ENCODE assay signal across 12 mouse cellular contexts in genomic region chr2:26459478-26459877, GRCm38 (mm10). TPM values are rescaled to one million over a fixed set of nuclear protein-coding genes. Genes with fewer than 3 reads are reported as not detected.
DNase-seq lines count a peak whose midpoint lies in the region; ATAC-seq lines count a peak whose summit lies in the region.
"Had no signal": no experiment of that assay in that cellular context is flagged by ENCODE, and none has a peak within 500 bp of the region (broad histone marks: within the 10 kb centered on the region; RNA-seq: fewer than 3 reads in every experiment).

No protein-coding gene starts in this region.

- H3K4me2 ChIP-seq in kidney, embryonic 15.5 days: no peak overlapping the region
- H3K4me2 ChIP-seq in embryonic facial prominence, embryonic 11.5 days (ENCODE audit: low read depth, low read length): no peak overlapping the region
- H3K4me2 ChIP-seq in midbrain, embryonic 16.5 days (ENCODE audit: low read length): no peak overlapping the region
- H3K4me2 ChIP-seq: liver, embryonic 13.5 days had no signal

- no peak overlapping the region for H3K9ac ChIP-seq in kidney, embryonic 15.5 days
- H3K9ac ChIP-seq in embryonic facial prominence, embryonic 11.5 days (replicated peaks; ENCODE audit: low read length): no peak overlapping the region
- H3K9ac ChIP-seq in midbrain, embryonic 16.5 days (ENCODE audit: low read depth, low read length): no peak overlapping the region
- H3K9ac ChIP-seq: liver, embryonic 13.5 days had no signal

- DNase-seq in kidney, adult 8-10 months: no peak
- peak; percentile 19 for DNase-seq in embryonic facial prominence, embryonic 11.5 days (ENCODE audit: low spot score)
- DNase-seq in kidney, postnatal 25 days: peak; percentile 27 to 61
- no peak for DNase-seq in left cerebral cortex, postnatal 36 days (ENCODE audit: low spot score in 2 of 2)
- DNase-seq in natural killer cell, adult 2 months (ENCODE audit: low spot score in 2 of 2): no peak
- DNase-seq in frontal cortex, postnatal 14 days (ENCODE audit: low spot score in 2 of 2): no peak
- DNase-seq: cerebellum, adult 8-10 months; heart, adult 2 months; liver, embryonic 13.5 days had no signal

- H3K4me3 ChIP-seq in kidney, embryonic 15.5 days (replicated peaks): no peak overlapping the region
- no peak overlapping the region for H3K4me3 ChIP-seq in embryonic facial prominence, embryonic 11.5 days (ENCODE audit: low read depth, low read length)
- H3K4me3 ChIP-seq in midbrain, embryonic 16.5 days (ENCODE audit: low read depth, low read length): no peak overlapping the region
- H3K4me3 ChIP-seq: heart, adult 2 months; liver, embryonic 13.5 days had no signal

- no peaks in the 10 kb centered on the region for H3K9me3 ChIP-seq in kidney, embryonic 15.5 days (replicated peaks)
- H3K9me3 ChIP-seq in embryonic facial prominence, embryonic 11.5 days (replicated peaks; ENCODE audit: control insufficient read depth, low read length): no peaks in the 10 kb centered on the region
- no peaks in the 10 kb centered on the region for H3K9me3 ChIP-seq in midbrain, embryonic 16.5 days (replicated peaks; ENCODE audit: control insufficient read depth, low read length, poor library complexity, severe bottlenecking)
- H3K9me3 ChIP-seq: liver, embryonic 13.5 days had no signal

- intact Hi-C loops in left cerebral cortex, postnatal 36 days (cut with DNase I): no loop called here

- peaks cover 28% of the 10 kb centered on the region for H3K4me1 ChIP-seq in kidney, embryonic 15.5 days
- H3K4me1 ChIP-seq in embryonic facial prominence, embryonic 11.5 days (ENCODE audit: control insufficient read depth, insufficient read depth, low read length): peaks cover 5% of the 10 kb centered on the region; the same call in 1 of the 2 replicates
- no peaks in the 10 kb centered on the region for H3K4me1 ChIP-seq in midbrain, embryonic 16.5 days (ENCODE audit: control insufficient read depth, insufficient read depth, low read length)

- peak overlapping the region; percentile 72 for H3K27ac ChIP-seq in kidney, embryonic 15.5 days
- peak overlapping the region; percentile 35; the same call in 1 of the 2 replicates for H3K27ac ChIP-seq in embryonic facial prominence, embryonic 11.5 days (replicated peaks; ENCODE audit: low read depth, low read length)
- 0 out of 2 replicates have a peak overlapping the region, but pooled peaks have one; percentile 17 for H3K27ac ChIP-seq in midbrain, embryonic 16.5 days (ENCODE audit: low read length)
- H3K27ac ChIP-seq: heart, adult 2 months; liver, embryonic 13.5 days had no signal

- peak; percentile 50; the same call in 1 of the 2 replicates for ATAC-seq in kidney, embryonic 15.5 days (replicated peaks; ENCODE audit: low FRiP score)
- ATAC-seq in embryonic facial prominence, embryonic 11.5 days (replicated peaks; ENCODE audit: insufficient number of reproducible peaks, low FRiP score, low TSS enrichment, low read depth): peak; percentile 45; the same call in 1 of the 2 replicates
- ATAC-seq in midbrain, embryonic 16.5 days: no peak
- ATAC-seq: Patski had no signal

- H3K36me3 ChIP-seq in kidney, embryonic 15.5 days: peaks cover 69% of the 10 kb centered on the region
- peaks cover 8% of the 10 kb centered on the region for H3K36me3 ChIP-seq in embryonic facial prominence, embryonic 11.5 days (replicated peaks; ENCODE audit: control insufficient read depth, insufficient read depth, low read depth, low read length)
- H3K36me3 ChIP-seq in midbrain, embryonic 16.5 days (ENCODE audit: control insufficient read depth, insufficient read depth, low read length): no peaks in the 10 kb centered on the region; the same call in 1 of the 2 replicates

- 53% methylated on average over 6 of the region's 6 CpGs for WGBS in kidney, embryonic 15.5 days
- WGBS in embryonic facial prominence, embryonic 11.5 days: 29% methylated on average over 6 of the region's 6 CpGs
- 47% methylated on average over 6 of the region's 6 CpGs for WGBS in midbrain, embryonic 16.5 days

- no peaks in the 10 kb centered on the region for H3K27me3 ChIP-seq in kidney, embryonic 15.5 days
- H3K27me3 ChIP-seq in embryonic facial prominence, embryonic 11.5 days (ENCODE audit: control insufficient read depth, insufficient read depth, low read length): no peaks in the 10 kb centered on the region
- H3K27me3 ChIP-seq in midbrain, embryonic 16.5 days (ENCODE audit: control insufficient read depth, insufficient read depth, low read depth, low read length): no peaks in the 10 kb centered on the region
- H3K27me3 ChIP-seq: liver, embryonic 13.5 days; Patski had no signal

RNA-seq across cellular contexts. Expression of gene Sec16a, which starts 14.5 kb away (rescaled TPM):
- polyA plus RNA-seq in kidney, embryonic 15.5 days (2015; fragmentation: Nextera tagmentation; extraction: Ambion mirVana): 25.3 and 26.0 TPM in 2 replicates
- polyA plus RNA-seq in embryonic facial prominence, embryonic 11.5 days (2014; fragmentation: Nextera tagmentation; extraction: Ambion mirVana): 30.4 and 33.3 TPM in 2 replicates
- polyA plus RNA-seq in midbrain, embryonic 16.5 days (2015; fragmentation: Nextera tagmentation; extraction: Ambion mirVana): 18.7 and 20.4 TPM in 2 replicates
- total RNA-seq in left cerebral cortex, postnatal 36 days (2021): 10 to 100 TPM; 39.0 to 52.3 TPM

RNA-seq across cellular contexts. Expression of gene Inpp5e, which starts 50.5 kb away (rescaled TPM):
- polyA plus RNA-seq in kidney, embryonic 15.5 days (2015; fragmentation: Nextera tagmentation; extraction: Ambion mirVana): 22.4 and 25.8 TPM in 2 replicates
- 19.0 and 22.9 TPM in 2 replicates for polyA plus RNA-seq in embryonic facial prominence, embryonic 11.5 days (2014; fragmentation: Nextera tagmentation; extraction: Ambion mirVana)
- polyA plus RNA-seq in midbrain, embryonic 16.5 days (2015; fragmentation: Nextera tagmentation; extraction: Ambion mirVana): 26.9 and 27.6 TPM in 2 replicates
- 10 to 100 TPM; 22.5 to 26.6 TPM for total RNA-seq in left cerebral cortex, postnatal 36 days (2021)

RNA-seq across cellular contexts. Expression of gene Notch1, which starts 57.0 kb away (rescaled TPM):
- 22.0 and 24.6 TPM in 2 replicates for polyA plus RNA-seq in kidney, embryonic 15.5 days (2015; fragmentation: Nextera tagmentation; extraction: Ambion mirVana)
- 17.2 and 17.7 TPM in 2 replicates for polyA plus RNA-seq in embryonic facial prominence, embryonic 11.5 days (2014; fragmentation: Nextera tagmentation; extraction: Ambion mirVana)
- 10.7 and 11.4 TPM in 2 replicates for polyA plus RNA-seq in midbrain, embryonic 16.5 days (2015; fragmentation: Nextera tagmentation; extraction: Ambion mirVana)
- total RNA-seq in left cerebral cortex, postnatal 36 days (2021): 10 to 100 TPM; 24.5 to 28.5 TPM

Comparison
In these comparisons a context has a peak if more than half of its experiments do, and no peak if none do; other contexts are left out.
1. DNase-seq: peak in embryonic facial prominence, embryonic 11.5 days (single experiment) and kidney, postnatal 25 days (2 of 2); none in kidney, adult 8-10 months (0 of 2), left cerebral cortex, postnatal 36 days (0 of 2), natural killer cell, adult 2 months (0 of 2) and frontal cortex, postnatal 14 days (0 of 2).
2. H3K27ac ChIP-seq: peak in every context shown above with its lines; median percentile 72 in kidney, embryonic 15.5 days; 35 in embryonic facial prominence, embryonic 11.5 days; 17 in midbrain, embryonic 16.5 days.